Mouse (Mus musculus): ENCODE measurements around the gene Utp20. TPM values are rescaled to one million over a fixed set of nuclear protein-coding genes. Genes with fewer than 3 reads are reported as not detected.
A peak's percentile ranks its signal among the peaks of the same experiment; 100 is the strongest.
"Not testable (repeated sequence)": the region's sequence is repeated elsewhere in the genome, so short reads cannot be mapped to it uniquely, and the experiment has no call there.

Gene Utp20
- polyA plus RNA-seq, 1 experiment from 2014 or later = 13.1 TPM

GRCm38 (mm10) chr10:88826947-88827306 lies 323 bp upstream of the Utp20 start:
- not testable (repeated sequence) for H3K27me3 ChIP-seq; H3K27ac ChIP-seq (replicated peaks); ATAC-seq (ENCODE audit: insufficient number of reproducible peaks, low FRiP score, low TSS enrichment, low read depth); H3K9ac ChIP-seq; H3K4me1 ChIP-seq; H3K9me3 ChIP-seq (replicated peaks)
- peak overlapping the region; percentile 97 for H3K4me3 ChIP-seq (replicated peaks)
- H3K36me3 ChIP-seq = peaks cover 17% of the 10 kb centered on the region
- peak overlapping the region; percentile 77 for H3K4me2 ChIP-seq (replicated peaks)
- 2% methylated on average over 6 of the region's 6 CpGs for WGBS

GRCm38 (mm10) chr10:88817335-88817734 lies 9.3 kb downstream of the Utp20 start:
- ATAC-seq (ENCODE audit: insufficient number of reproducible peaks, low FRiP score, low TSS enrichment, low read depth) = no peak
- Histone ChIP-seq H3K4me3 (replicated peaks) (no peak overlapping the region), H3K9ac (no peak overlapping the region), H3K27ac (replicated peaks) (no peak overlapping the region), H3K4me1 (no peaks in the 10 kb centered on the region), H3K36me3 (peaks cover 74% of the 10 kb centered on the region), H3K27me3 (no peaks in the 10 kb centered on the region), H3K9me3 (replicated peaks) (no peaks in the 10 kb centered on the region), H3K4me2 (replicated peaks) (no peak overlapping the region)
- 93% methylated on average over 5 of the region's 5 CpGs for WGBS

- H3K4me2 ChIP-seq (replicated peaks) = no peak overlapping the region
- no peak overlapping the region for H3K27ac ChIP-seq (replicated peaks)
- 88% methylated on average over 2 of the region's 2 CpGs for WGBS
- no peaks in the 10 kb centered on the region for H3K27me3 ChIP-seq
- H3K4me3 ChIP-seq (replicated peaks) = no peak overlapping the region
- no peaks in the 10 kb centered on the region for H3K9me3 ChIP-seq (replicated peaks)
- H3K36me3 ChIP-seq = peaks cover 73% of the 10 kb centered on the region
- no peak for ATAC-seq (ENCODE audit: insufficient number of reproducible peaks, low FRiP score, low TSS enrichment, low read depth)
- no peak overlapping the region for H3K9ac ChIP-seq
- no peaks in the 10 kb centered on the region for H3K4me1 ChIP-seq
These were observed 11.3 kb downstream of the Utp20 start for GRCm38 (mm10) chr10:88815256-88815655.

GRCm38 (mm10) chr10:88811704-88812103 lies 14.9 kb downstream of the Utp20 start:
- no peak overlapping the region for H3K4me2 ChIP-seq (replicated peaks)
- no peaks in the 10 kb centered on the region for H3K9me3 ChIP-seq (replicated peaks)
- H3K36me3 ChIP-seq = peaks cover 68% of the 10 kb centered on the region
- H3K9ac ChIP-seq = no peak overlapping the region
- no peaks in the 10 kb centered on the region for H3K27me3 ChIP-seq
- ATAC-seq (ENCODE audit: insufficient number of reproducible peaks, low FRiP score, low TSS enrichment, low read depth) = no peak
- H3K4me1 ChIP-seq = no peaks in the 10 kb centered on the region
- H3K27ac ChIP-seq (replicated peaks) = no peak overlapping the region
- H3K4me3 ChIP-seq (replicated peaks) = no peak overlapping the region
- WGBS = 87% methylated on average over 5 of the region's 5 CpGs

GRCm38 (mm10) chr10:88802236-88802635 lies 24.4 kb downstream of the Utp20 start:
- no peaks in the 10 kb centered on the region for H3K4me1 ChIP-seq
- ATAC-seq (ENCODE audit: insufficient number of reproducible peaks, low FRiP score, low TSS enrichment, low read depth) = no peak
- no peak overlapping the region for H3K4me3 ChIP-seq (replicated peaks)
- H3K27me3 ChIP-seq = no peaks in the 10 kb centered on the region
- H3K9ac ChIP-seq = no peak overlapping the region
- H3K27ac ChIP-seq (replicated peaks) = no peak overlapping the region
- H3K4me2 ChIP-seq (replicated peaks) = no peak overlapping the region
- H3K9me3 ChIP-seq (replicated peaks) = no peaks in the 10 kb centered on the region
- 71% methylated on average over 3 of the region's 3 CpGs for WGBS
- peaks cover 42% of the 10 kb centered on the region for H3K36me3 ChIP-seq

- H3K9ac ChIP-seq = no peak overlapping the region
- H3K27ac ChIP-seq (replicated peaks) = no peak overlapping the region
- no peaks in the 10 kb centered on the region for H3K9me3 ChIP-seq (replicated peaks)
- H3K27me3 ChIP-seq = no peaks in the 10 kb centered on the region
- H3K36me3 ChIP-seq = peaks cover 50% of the 10 kb centered on the region
- H3K4me1 ChIP-seq = no peaks in the 10 kb centered on the region
- 91% methylated on average over 7 of the region's 7 CpGs for WGBS
- ATAC-seq (ENCODE audit: insufficient number of reproducible peaks, low FRiP score, low TSS enrichment, low read depth) = no peak
- no peak overlapping the region for H3K4me3 ChIP-seq (replicated peaks)
- H3K4me2 ChIP-seq (replicated peaks) = no peak overlapping the region
These were observed 27.2 kb downstream of the Utp20 start for GRCm38 (mm10) chr10:88799381-88799780.

GRCm38 (mm10) chr10:88797452-88797851 lies 29.2 kb downstream of the Utp20 start:
- no peak for ATAC-seq (ENCODE audit: insufficient number of reproducible peaks, low FRiP score, low TSS enrichment, low read depth)
- Histone ChIP-seq H3K4me1 (no peaks in the 10 kb centered on the region), H3K36me3 (peaks cover 54% of the 10 kb centered on the region), H3K9ac (no peak overlapping the region), H3K9me3 (replicated peaks) (no peaks in the 10 kb centered on the region), H3K4me2 (replicated peaks) (no peak overlapping the region), H3K27ac (replicated peaks) (no peak overlapping the region), H3K27me3 (no peaks in the 10 kb centered on the region), H3K4me3 (replicated peaks) (no peak overlapping the region)

- no peaks in the 10 kb centered on the region for H3K27me3 ChIP-seq
- H3K4me2 ChIP-seq (replicated peaks) = no peak overlapping the region
- peaks cover 59% of the 10 kb centered on the region for H3K36me3 ChIP-seq
- 90% methylated on average over 4 of the region's 4 CpGs for WGBS
- no peak overlapping the region for H3K27ac ChIP-seq (replicated peaks)
- H3K4me1 ChIP-seq = no peaks in the 10 kb centered on the region
- no peak for ATAC-seq (ENCODE audit: insufficient number of reproducible peaks, low FRiP score, low TSS enrichment, low read depth)
- no peak overlapping the region for H3K4me3 ChIP-seq (replicated peaks)
- no peak overlapping the region for H3K9ac ChIP-seq
- H3K9me3 ChIP-seq (replicated peaks) = no peaks in the 10 kb centered on the region
These were observed 29.7 kb downstream of the Utp20 start for GRCm38 (mm10) chr10:88796939-88797338.

GRCm38 (mm10) chr10:88795226-88795625 lies 31.4 kb downstream of the Utp20 start:
- 93% methylated on average over 7 of the region's 7 CpGs for WGBS
- H3K27ac ChIP-seq (replicated peaks) = no peak overlapping the region
- H3K4me1 ChIP-seq = no peaks in the 10 kb centered on the region
- H3K4me2 ChIP-seq (replicated peaks) = no peak overlapping the region
- H3K9me3 ChIP-seq (replicated peaks) = no peaks in the 10 kb centered on the region
- ATAC-seq (ENCODE audit: insufficient number of reproducible peaks, low FRiP score, low TSS enrichment, low read depth) = no peak
- H3K9ac ChIP-seq = no peak overlapping the region
- no peak overlapping the region for H3K4me3 ChIP-seq (replicated peaks)
- H3K27me3 ChIP-seq = no peaks in the 10 kb centered on the region
- H3K36me3 ChIP-seq = peaks cover 72% of the 10 kb centered on the region

- H3K27me3 ChIP-seq = no peaks in the 10 kb centered on the region
- peaks cover 71% of the 10 kb centered on the region for H3K36me3 ChIP-seq
- no peak overlapping the region for H3K4me3 ChIP-seq (replicated peaks)
- H3K4me2 ChIP-seq (replicated peaks) = no peak overlapping the region
- no peak overlapping the region for H3K27ac ChIP-seq (replicated peaks)
- H3K4me1 ChIP-seq = no peaks in the 10 kb centered on the region
- no peaks in the 10 kb centered on the region for H3K9me3 ChIP-seq (replicated peaks)
- no peak for ATAC-seq (ENCODE audit: insufficient number of reproducible peaks, low FRiP score, low TSS enrichment, low read depth)
- 93% methylated on average over 8 of the region's 8 CpGs for WGBS
- H3K9ac ChIP-seq = no peak overlapping the region
These were observed 32.0 kb downstream of the Utp20 start for GRCm38 (mm10) chr10:88794606-88795005.

- Histone ChIP-seq H3K27ac (replicated peaks) (no peak overlapping the region), H3K4me2 (replicated peaks) (no peak overlapping the region), H3K4me3 (replicated peaks) (no peak overlapping the region), H3K36me3 (peaks cover 62% of the 10 kb centered on the region), H3K9ac (no peak overlapping the region), H3K27me3 (no peaks in the 10 kb centered on the region), H3K4me1 (no peaks in the 10 kb centered on the region), H3K9me3 (replicated peaks) (no peaks in the 10 kb centered on the region)
- ATAC-seq (ENCODE audit: insufficient number of reproducible peaks, low FRiP score, low TSS enrichment, low read depth) = no peak
These were observed 32.9 kb downstream of the Utp20 start for GRCm38 (mm10) chr10:88793671-88794070.

- no peak for ATAC-seq (ENCODE audit: insufficient number of reproducible peaks, low FRiP score, low TSS enrichment, low read depth)
- H3K4me1 ChIP-seq = no peaks in the 10 kb centered on the region
- WGBS = 72% methylated on average over 5 of the region's 5 CpGs
- H3K27me3 ChIP-seq = no peaks in the 10 kb centered on the region
- H3K27ac ChIP-seq (replicated peaks) = no peak overlapping the region
- H3K4me2 ChIP-seq (replicated peaks) = no peak overlapping the region
- H3K36me3 ChIP-seq = peaks cover 39% of the 10 kb centered on the region
- H3K9ac ChIP-seq = no peak overlapping the region
- H3K4me3 ChIP-seq (replicated peaks) = no peak overlapping the region
- no peaks in the 10 kb centered on the region for H3K9me3 ChIP-seq (replicated peaks)
These were observed 42.1 kb downstream of the Utp20 start for GRCm38 (mm10) chr10:88784513-88784931.
